In genomic region chr19:47472881-47473400, GRCm38 (mm10) we compare ENCODE assay signal across 9 mouse cellular contexts. TPM values are rescaled to one million over a fixed set of nuclear protein-coding genes. Genes with fewer than 3 reads are reported as not detected.
DNase-seq lines count a peak whose midpoint lies in the region; ATAC-seq and TF ChIP-seq lines count a peak whose summit lies in the region.
"Had no signal": no experiment of that assay in that cellular context is flagged by ENCODE, and none has a peak within 500 bp of the region (broad histone marks: within the 10 kb centered on the region; RNA-seq: fewer than 3 reads in every experiment).

No protein-coding gene starts in this region.

- TF ChIP-seq EP300 in heart, postnatal 0 days (IDR thresholded peaks at IDR 0.05; ENCODE audit: low read depth): no peak

- 39% methylated on average over 15 of the region's 15 CpGs for WGBS in intestine, embryonic 15.5 days
- WGBS in intestine, postnatal 0 days: 50% methylated on average over 15 of the region's 15 CpGs
- 70% methylated on average over 15 of the region's 15 CpGs for WGBS in embryonic facial prominence, embryonic 12.5 days
- WGBS in heart, postnatal 0 days: 29% methylated on average over 15 of the region's 15 CpGs
- 21% methylated on average over 15 of the region's 15 CpGs for WGBS in neural tube, embryonic 12.5 days

- DNase-seq in heart, postnatal 0 days (ENCODE audit: low spot score): peak; percentile 77
- DNase-seq in spleen, postnatal 4 days (ENCODE audit: low spot score in 2 of 2): no peak
- no peak for DNase-seq in spleen, postnatal 10 days (ENCODE audit: low spot score in 2 of 2)
- DNase-seq in urinary bladder, postnatal 14 days (ENCODE audit: low spot score): no peak

- ATAC-seq in intestine, embryonic 15.5 days: peak; percentile 71
- no peak for ATAC-seq in intestine, postnatal 0 days
- 0 out of 2 replicates have a peak, but pooled peaks have one; percentile 52 for ATAC-seq in embryonic facial prominence, embryonic 12.5 days (ENCODE audit: insufficient number of reproducible peaks, insufficient read depth, low FRiP score, low TSS enrichment)
- ATAC-seq in heart, postnatal 0 days (ENCODE audit: insufficient read depth, low read depth): peak; percentile 78
- ATAC-seq in neural tube, embryonic 12.5 days (ENCODE audit: low FRiP score, low read depth): no peak; the same call in 1 of the 2 replicates

- TF ChIP-seq CTCF in intestine, postnatal 0 days (IDR thresholded peaks at IDR 0.05; ENCODE audit: low read depth): no peak
- TF ChIP-seq CTCF in heart, postnatal 0 days (IDR thresholded peaks at IDR 0.05; ENCODE audit: low read depth): no peak

- H3K4me2 ChIP-seq in intestine, embryonic 15.5 days (replicated peaks): no peak overlapping the region
- H3K4me2 ChIP-seq in intestine, postnatal 0 days (replicated peaks; ENCODE audit: low read depth): no peak overlapping the region
- no peak overlapping the region for H3K4me2 ChIP-seq in embryonic facial prominence, embryonic 12.5 days (replicated peaks)
- peak overlapping the region; percentile 32; the same call in 1 of the 2 replicates for H3K4me2 ChIP-seq in heart, postnatal 0 days (ENCODE audit: low read depth, low read length)
- peak overlapping the region; percentile 38 for H3K4me2 ChIP-seq in neural tube, embryonic 12.5 days (replicated peaks)

- no peak overlapping the region for H3K4me3 ChIP-seq in intestine, embryonic 15.5 days (replicated peaks)
- H3K4me3 ChIP-seq in intestine, postnatal 0 days (ENCODE audit: low read depth, low read length): no peak overlapping the region
- H3K4me3 ChIP-seq in embryonic facial prominence, embryonic 12.5 days: no peak overlapping the region
- H3K4me3 ChIP-seq in heart, postnatal 0 days (ENCODE audit: low read depth, low read length): no peak overlapping the region
- H3K4me3 ChIP-seq in neural tube, embryonic 12.5 days: no peak overlapping the region

- no peaks in the 10 kb centered on the region for H3K27me3 ChIP-seq in intestine, embryonic 15.5 days (replicated peaks)
- no peaks in the 10 kb centered on the region for H3K27me3 ChIP-seq in intestine, postnatal 0 days (replicated peaks; ENCODE audit: control insufficient read depth, insufficient read depth, low read length)
- H3K27me3 ChIP-seq in embryonic facial prominence, embryonic 12.5 days: no peaks in the 10 kb centered on the region
- no peaks in the 10 kb centered on the region for H3K27me3 ChIP-seq in heart, postnatal 0 days (ENCODE audit: control insufficient read depth, insufficient read depth, low read length)
- no peaks in the 10 kb centered on the region for H3K27me3 ChIP-seq in neural tube, embryonic 12.5 days (replicated peaks)

- H3K9ac ChIP-seq in intestine, embryonic 15.5 days: no peak overlapping the region
- no peak overlapping the region for H3K9ac ChIP-seq in intestine, postnatal 0 days (ENCODE audit: low read depth, low read length)
- H3K9ac ChIP-seq in embryonic facial prominence, embryonic 12.5 days: no peak overlapping the region
- H3K9ac ChIP-seq in heart, postnatal 0 days (replicated peaks; ENCODE audit: low read depth, low read length): no peak overlapping the region
- H3K9ac ChIP-seq in neural tube, embryonic 12.5 days: no peak overlapping the region

- H3K27ac ChIP-seq in intestine, embryonic 15.5 days: no peak overlapping the region
- no peak overlapping the region for H3K27ac ChIP-seq in intestine, postnatal 0 days (ENCODE audit: low read depth, low read length)
- no peak overlapping the region for H3K27ac ChIP-seq in embryonic facial prominence, embryonic 12.5 days
- H3K27ac ChIP-seq in heart, postnatal 0 days (ENCODE audit: low read depth): no peak overlapping the region
- no peak overlapping the region for H3K27ac ChIP-seq in neural tube, embryonic 12.5 days

- no peaks in the 10 kb centered on the region for H3K9me3 ChIP-seq in intestine, embryonic 15.5 days
- no peaks in the 10 kb centered on the region for H3K9me3 ChIP-seq in intestine, postnatal 0 days (ENCODE audit: control insufficient read depth)
- no peaks in the 10 kb centered on the region for H3K9me3 ChIP-seq in embryonic facial prominence, embryonic 12.5 days
- no peaks in the 10 kb centered on the region for H3K9me3 ChIP-seq in heart, postnatal 0 days (replicated peaks; ENCODE audit: control insufficient read depth, low read length)
- no peaks in the 10 kb centered on the region for H3K9me3 ChIP-seq in neural tube, embryonic 12.5 days
- H3K9me3 ChIP-seq: G1E had no signal

- no peaks in the 10 kb centered on the region for H3K36me3 ChIP-seq in intestine, embryonic 15.5 days
- H3K36me3 ChIP-seq in intestine, postnatal 0 days (ENCODE audit: control insufficient read depth, insufficient read depth): no peaks in the 10 kb centered on the region
- no peaks in the 10 kb centered on the region for H3K36me3 ChIP-seq in embryonic facial prominence, embryonic 12.5 days
- H3K36me3 ChIP-seq in heart, postnatal 0 days (replicated peaks; ENCODE audit: control insufficient read depth, insufficient read depth, low read length): no peaks in the 10 kb centered on the region
- no peaks in the 10 kb centered on the region for H3K36me3 ChIP-seq in neural tube, embryonic 12.5 days
- H3K36me3 ChIP-seq: G1E had no signal

- H3K4me1 ChIP-seq in intestine, embryonic 15.5 days (replicated peaks): 0 out of 2 replicates have a peak, but pooled peaks cover 4% of the 10 kb centered on the region
- H3K4me1 ChIP-seq in intestine, postnatal 0 days (replicated peaks; ENCODE audit: control insufficient read depth, insufficient read depth, low read length): no peaks in the 10 kb centered on the region
- no peaks in the 10 kb centered on the region for H3K4me1 ChIP-seq in embryonic facial prominence, embryonic 12.5 days
- H3K4me1 ChIP-seq in heart, postnatal 0 days (ENCODE audit: control insufficient read depth, insufficient read depth): peaks cover 6% of the 10 kb centered on the region; the same call in 1 of the 2 replicates
- H3K4me1 ChIP-seq in neural tube, embryonic 12.5 days: peaks cover 11% of the 10 kb centered on the region

RNA-seq across cellular contexts. Expression of gene Sh3pxd2a, which starts 8.7 kb away (rescaled TPM):
- 4.8 and 5.0 TPM in 2 replicates for polyA plus RNA-seq in intestine, embryonic 15.5 days (2015; fragmentation: Nextera tagmentation; extraction: Ambion mirVana)
- 2.2 and 2.4 TPM in 2 replicates for polyA plus RNA-seq in intestine, postnatal 0 days (2015; fragmentation: Nextera tagmentation; extraction: Ambion mirVana)
- 8.2 and 8.4 TPM in 2 replicates for polyA plus RNA-seq in embryonic facial prominence, embryonic 12.5 days (2016; fragmentation: Nextera tagmentation; extraction: Ambion mirVana)
- 45.0 and 47.2 TPM in 2 replicates for total RNA-seq in heart, postnatal 0 days (2014; rRNA removed; ENCODE audit: low replicate concordance)
- polyA plus RNA-seq in heart, postnatal 0 days (2015; fragmentation: Nextera tagmentation; extraction: Ambion mirVana): 2.9 and 3.4 TPM in 2 replicates
- polyA plus RNA-seq in neural tube, embryonic 12.5 days (2016; fragmentation: Nextera tagmentation; extraction: Ambion mirVana): 4.4 and 4.6 TPM in 2 replicates
- polyA plus RNA-seq: G1E had no signal

Comparison
In these comparisons a context has a peak if more than half of its experiments do, and no peak if none do; other contexts are left out.
1. ATAC-seq: peak in intestine, embryonic 15.5 days (single experiment), embryonic facial prominence, embryonic 12.5 days (single experiment) and heart, postnatal 0 days (single experiment); none in intestine, postnatal 0 days (single experiment) and neural tube, embryonic 12.5 days (single experiment).
2. H3K4me2 ChIP-seq: peak in heart, postnatal 0 days (single experiment) and neural tube, embryonic 12.5 days (single experiment); none in intestine, embryonic 15.5 days (single experiment), intestine, postnatal 0 days (single experiment) and embryonic facial prominence, embryonic 12.5 days (single experiment).